Mouse (Mus musculus): ENCODE data around the gene Nphp1. TPM values are rescaled to one million over a fixed set of nuclear protein-coding genes. Genes with fewer than 3 reads are reported as not detected.
A peak's percentile ranks its signal among the peaks of the same experiment; 100 is the strongest.

The Nphp1 gene
- total RNA-seq, 2 experiments from 2014 or later, result 20.7 to 22.8 TPM

GRCm38 (mm10) chr2:127749376-127749775, 39.3 kb downstream of the Nphp1 start:
- no peak for DNase-seq

GRCm38 (mm10) chr2:127748316-127748715, 40.4 kb downstream of the Nphp1 start:
- DNase-seq, result no peak

GRCm38 (mm10) chr2:127742637-127743036, 46.1 kb downstream of the Nphp1 start:
- DNase-seq, result no peak

GRCm38 (mm10) chr2:127740756-127741519, 47.8 kb downstream of the Nphp1 start:
- DNase-seq, result peak; percentile 37

GRCm38 (mm10) chr2:127737885-127738284, 50.8 kb downstream of the Nphp1 start:
- DNase-seq, result no peak

GRCm38 (mm10) chr2:127736631-127737209, 52.0 kb downstream of the Nphp1 start:
- DNase-seq, result no peak

GRCm38 (mm10) chr2:127735512-127736145, 53.1 kb downstream of the Nphp1 start:
- DNase-seq, result no peak

- DNase-seq, result no peak
Observed at GRCm38 (mm10) chr2:127734889-127735288, 53.8 kb downstream of the Nphp1 start.

GRCm38 (mm10) chr2:127730301-127730997, 58.2 kb downstream of the Nphp1 start:
- DNase-seq, result no peak

GRCm38 (mm10) chr2:127729671-127730070, 59.0 kb downstream of the Nphp1 start, which contains the start of gene Mall:
Mall (minus strand) TSS chr2:127729932.
- DNase-seq, result no peak

- no peak for DNase-seq
Observed at GRCm38 (mm10) chr2:127728661-127729450, 59.8 kb downstream of the Nphp1 start.

- no peak for DNase-seq
Observed at GRCm38 (mm10) chr2:127728146-127728545, 60.6 kb downstream of the Nphp1 start.

- no peak for DNase-seq
Observed at GRCm38 (mm10) chr2:127723193-127723592, 65.5 kb downstream of the Nphp1 start.

GRCm38 (mm10) chr2:127722176-127722892, 66.4 kb downstream of the Nphp1 start:
- DNase-seq, result peak; percentile 79

GRCm38 (mm10) chr2:127718839-127719468, 69.7 kb downstream of the Nphp1 start:
- DNase-seq, result no peak

GRCm38 (mm10) chr2:127714726-127715125, 74.0 kb downstream of the Nphp1 start:
- DNase-seq, result no peak

GRCm38 (mm10) chr2:127708792-127709191, 79.9 kb downstream of the Nphp1 start:
- DNase-seq, result no peak

GRCm38 (mm10) chr2:127708060-127708459, 80.6 kb downstream of the Nphp1 start:
- DNase-seq, result no peak

GRCm38 (mm10) chr2:127705267-127705666, 83.4 kb downstream of the Nphp1 start:
- DNase-seq, result no peak

Data from adrenal gland, postnatal 10 days (tissue).